Mouse (Mus musculus) skeletal muscle tissue, adult 2 months (tissue): Measurements from ENCODE around the gene Ndufs8.

Experiments used
- DNase-seq: peaks from one replicate; pipeline ENCODE4 v3.0.0-alpha.2; 2012; ENCODE audit warnings: low read depth, low spot score

Gene Ndufs8

GRCm38 (mm10) chr19:3905261-3905969, 7.2 kb downstream of the Ndufs8 start:
- no peak for DNase-seq

- DNase-seq, result no peak
Measured at GRCm38 (mm10) chr19:3904363-3904675, 8.3 kb downstream of the Ndufs8 start.

GRCm38 (mm10) chr19:3903648-3904362, 8.8 kb downstream of the Ndufs8 start:
- no peak for DNase-seq

GRCm38 (mm10) chr19:3902966-3903365, 9.6 kb downstream of the Ndufs8 start:
- no peak for DNase-seq

GRCm38 (mm10) chr19:3899618-3900017, 13.0 kb downstream of the Ndufs8 start:
- no peak for DNase-seq

DNA sequence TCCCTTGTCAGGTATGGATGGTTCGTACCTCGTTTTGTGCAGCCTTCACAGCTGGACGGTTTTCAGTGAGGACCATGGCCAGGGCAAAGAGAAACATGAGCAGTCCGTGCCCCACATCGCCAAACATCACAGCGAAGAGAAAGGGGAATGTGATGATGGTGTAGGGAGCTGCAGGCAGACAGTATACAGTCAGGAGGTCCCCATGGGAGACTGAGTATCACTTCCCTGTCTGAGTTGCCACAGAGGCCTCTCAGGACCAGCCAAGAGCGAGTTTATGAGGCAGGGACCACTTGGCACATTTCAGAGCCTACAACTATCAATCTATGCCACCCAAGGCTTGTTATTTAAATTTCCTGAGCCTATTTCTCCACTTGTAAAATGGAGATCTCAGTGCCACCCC, 13.6 kb downstream of the Ndufs8 start:
- no peak for DNase-seq

GRCm38 (mm10) chr19:3897557-3897956, 15.0 kb downstream of the Ndufs8 start:
- DNase-seq, result no peak

- DNase-seq, result no peak
Measured at GRCm38 (mm10) chr19:3896208-3896607, 16.4 kb downstream of the Ndufs8 start.

- no peak for DNase-seq
Measured at GRCm38 (mm10) chr19:3895171-3895631, 17.4 kb downstream of the Ndufs8 start.

- DNase-seq, result no peak
Measured at GRCm38 (mm10) chr19:3894294-3894693, 18.3 kb downstream of the Ndufs8 start.

DNA sequence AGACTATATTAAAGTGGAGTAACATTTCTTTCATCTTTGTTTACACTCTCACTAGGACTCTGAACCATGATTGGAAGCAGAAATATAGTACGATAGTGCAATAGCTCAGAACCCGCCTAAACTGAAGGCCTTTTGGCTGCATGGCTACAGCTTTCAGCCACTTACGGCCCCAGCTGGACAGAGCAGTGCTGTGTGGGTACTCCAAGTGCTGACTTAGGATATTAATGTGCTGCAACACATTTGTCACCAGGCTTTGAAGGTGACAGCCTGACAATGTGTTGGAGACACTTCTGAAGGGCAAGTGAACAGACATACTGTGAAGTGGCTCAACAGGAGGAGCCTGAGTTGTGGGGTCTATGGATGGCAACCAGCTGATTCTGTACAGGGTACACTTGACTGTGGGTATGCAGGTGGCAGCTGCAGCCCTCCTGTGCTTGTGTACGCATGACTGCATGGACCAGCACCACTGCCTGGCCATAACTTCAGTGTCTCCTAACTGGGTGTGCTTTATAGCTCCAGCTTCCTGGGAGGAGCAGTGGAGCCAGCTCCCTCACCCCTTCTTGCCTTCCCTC, 18.9 kb downstream of the Ndufs8 start:
- DNase-seq, result no peak

DNA sequence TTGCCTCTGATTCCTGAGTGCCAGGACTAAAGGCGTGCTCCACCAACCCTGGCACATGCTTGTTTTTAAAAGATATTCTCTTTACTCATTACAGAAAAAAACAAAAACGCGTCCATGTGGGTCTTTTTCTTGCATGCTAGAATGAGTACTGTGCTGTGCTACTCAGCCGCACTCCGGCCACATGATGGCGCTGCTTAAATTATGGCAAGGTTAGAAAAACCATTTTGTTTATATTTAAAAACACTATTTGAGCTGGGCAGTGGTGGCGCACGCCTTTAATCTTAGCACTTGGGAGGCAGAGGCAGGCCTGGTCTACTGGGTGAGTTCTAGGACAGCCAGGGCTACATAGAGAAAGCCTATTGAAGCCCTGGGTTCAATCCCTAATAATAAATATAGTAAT, 22.4 kb downstream of the Ndufs8 start:
- no peak for DNase-seq

DNA sequence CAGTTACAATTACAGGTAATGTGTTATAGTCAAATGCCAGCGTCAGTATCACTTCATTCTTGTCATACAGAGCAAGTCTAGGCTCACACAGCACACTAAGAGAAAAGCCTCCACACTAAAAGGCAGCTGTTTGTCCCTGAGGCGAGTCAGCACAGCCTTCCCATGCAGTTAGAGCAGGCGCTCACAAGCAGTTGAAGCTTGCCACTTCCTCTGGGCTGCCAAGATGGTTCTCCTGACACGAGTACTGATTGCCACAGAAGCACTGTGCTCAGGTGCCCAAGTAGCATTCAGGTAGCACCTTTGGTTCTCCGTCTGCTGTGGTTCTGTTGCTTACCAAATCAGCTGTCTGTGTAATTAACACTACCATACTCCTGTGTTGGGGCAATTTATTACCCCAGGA, 23.5 kb downstream of the Ndufs8 start:
- DNase-seq, result no peak

DNA sequence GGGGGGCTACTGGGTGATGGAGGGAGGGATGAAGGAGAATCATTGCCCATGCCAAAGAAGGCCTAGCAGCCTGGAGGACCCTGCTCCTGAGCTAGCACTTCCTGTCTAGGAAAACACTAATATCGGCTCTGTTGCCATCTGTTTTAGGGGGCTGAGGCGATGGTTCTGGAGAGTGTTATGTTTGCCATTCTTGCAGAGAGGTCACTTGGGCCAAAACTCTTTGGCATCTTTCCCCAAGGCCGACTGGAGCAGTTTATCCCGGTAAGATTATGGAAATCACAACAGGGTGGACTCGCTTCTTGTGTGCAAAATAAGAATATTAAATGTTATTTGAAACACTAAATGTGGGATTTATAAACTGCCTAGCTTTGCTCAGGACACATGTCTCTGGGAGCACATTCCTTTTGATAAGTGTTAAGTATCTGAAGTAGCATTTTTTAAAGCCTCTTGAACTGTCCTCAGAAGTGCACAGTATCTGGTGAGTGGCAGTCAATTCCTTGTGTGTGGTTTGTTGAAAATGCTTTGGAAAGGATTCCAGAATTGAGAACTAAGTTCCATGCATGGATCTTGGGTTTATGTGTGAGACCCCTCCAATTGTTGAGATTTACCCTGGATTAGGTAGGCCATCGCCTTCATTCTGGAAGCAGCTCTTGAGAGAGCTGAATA, 28.1 kb downstream of the Ndufs8 start:
- DNase-seq, result no peak

- DNase-seq, result no peak
Measured at GRCm38 (mm10) chr19:3882214-3882613, 30.4 kb downstream of the Ndufs8 start.

- DNase-seq, result no peak
Measured at GRCm38 (mm10) chr19:3880054-3880848, 32.3 kb downstream of the Ndufs8 start.

- DNase-seq, result no peak
Measured at GRCm38 (mm10) chr19:3875045-3875444, 37.5 kb downstream of the Ndufs8 start.

DNA sequence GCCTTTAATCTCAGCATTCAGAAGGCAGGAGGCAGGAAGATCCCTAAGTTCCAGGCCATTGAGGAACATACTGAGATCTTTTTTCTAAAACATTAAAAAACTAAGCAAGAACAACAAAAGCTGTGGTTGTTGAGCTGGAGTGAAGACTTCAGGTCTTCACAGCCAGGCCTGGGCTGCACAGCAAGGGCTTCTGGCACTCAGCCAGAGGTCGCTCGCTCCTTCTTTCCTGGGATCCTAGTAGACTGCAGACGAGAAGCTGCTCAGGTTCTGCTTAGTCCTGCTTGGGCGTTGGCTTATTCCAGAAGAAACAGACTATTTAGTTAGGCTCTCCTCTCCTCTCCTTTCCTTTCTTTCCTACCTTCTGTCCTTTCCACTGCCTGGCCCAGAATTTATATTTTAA, 40.2 kb downstream of the Ndufs8 start:
- no peak for DNase-seq

- DNase-seq, result no peak
Measured at GRCm38 (mm10) chr19:3871468-3871867, 41.1 kb downstream of the Ndufs8 start.

GRCm38 (mm10) chr19:3868290-3868689, 44.3 kb downstream of the Ndufs8 start:
- DNase-seq, result no peak

DNA sequence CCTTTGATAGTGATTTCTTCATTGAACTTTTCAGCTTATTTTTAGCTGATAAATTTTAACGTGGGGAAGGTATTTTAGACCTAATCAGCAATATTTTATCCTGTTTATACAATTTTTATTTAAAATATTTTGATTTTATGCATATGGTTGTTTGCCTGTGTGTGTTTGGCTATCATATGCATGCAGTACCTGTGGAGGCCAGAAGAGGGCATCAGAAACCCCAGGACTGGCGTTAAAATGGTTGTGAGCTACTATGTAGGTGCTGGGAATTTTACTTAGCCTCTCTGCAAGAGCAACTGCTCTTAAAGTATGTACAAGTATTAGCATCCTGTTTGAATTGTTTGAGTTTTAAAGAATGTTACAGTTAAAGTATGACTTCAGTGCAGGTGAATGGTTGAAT, 47.6 kb downstream of the Ndufs8 start:
- no peak for DNase-seq

- no peak for DNase-seq
Measured at GRCm38 (mm10) chr19:3862713-3863112, 49.9 kb downstream of the Ndufs8 start.
